Mouse (Mus musculus) heart, adult 18-20 months (tissue): Measurements from ENCODE around the gene Ntm. TPM values are rescaled to one million over a fixed set of nuclear protein-coding genes. Genes with fewer than 3 reads are reported as not detected.

ENCODE experiments used
- DNase-seq, 2 experiments: peaks; one replicate each; pipeline ENCODE4 v3.0.0; 2021 to 2022; ENCODE audit warnings: mixed read lengths in 1 of 2
- total RNA-seq, 2 experiments: library from RNA; stranded (reverse); gene quantifications; 2 replicates each; pipeline ENCODE4 v1.2.3; 2021

Gene Ntm
- total RNA-seq, 2 experiments from 2014 or later, result 2.2 TPM

- peak in 1 of 2 experiments; percentile 73 for DNase-seq
Observed at GRCm38 (mm10) chr9:29409216-29409907, 553.6 kb downstream of the Ntm start.

- no peak for DNase-seq
Observed at GRCm38 (mm10) chr9:29407954-29408353, 555.0 kb downstream of the Ntm start.

GRCm38 (mm10) chr9:29406973-29407372 lies 556.0 kb downstream of the Ntm start:
- DNase-seq, result no peak

GRCm38 (mm10) chr9:29406046-29406445 lies 556.9 kb downstream of the Ntm start:
- no peak for DNase-seq

GRCm38 (mm10) chr9:29400151-29400550 lies 562.8 kb downstream of the Ntm start:
- no peak for DNase-seq

- no peak for DNase-seq
Observed at GRCm38 (mm10) chr9:29396101-29396500, 566.8 kb downstream of the Ntm start.

GRCm38 (mm10) chr9:29393136-29393535 lies 569.8 kb downstream of the Ntm start:
- no peak for DNase-seq

GRCm38 (mm10) chr9:29390796-29391517 lies 572.0 kb downstream of the Ntm start:
- peak; percentile 15 to 29 for DNase-seq

GRCm38 (mm10) chr9:29389224-29389623 lies 573.7 kb downstream of the Ntm start:
- DNase-seq, result no peak

- no peak for DNase-seq
Observed at GRCm38 (mm10) chr9:29387136-29387535, 575.8 kb downstream of the Ntm start.

GRCm38 (mm10) chr9:29377172-29378002 lies 585.6 kb downstream of the Ntm start:
- no peak for DNase-seq

- no peak for DNase-seq
Observed at GRCm38 (mm10) chr9:29371341-29371740, 591.6 kb downstream of the Ntm start.

- DNase-seq, result no peak
Observed at GRCm38 (mm10) chr9:29369621-29370020, 593.3 kb downstream of the Ntm start.

GRCm38 (mm10) chr9:29368291-29368690 lies 594.6 kb downstream of the Ntm start:
- no peak for DNase-seq

- no peak for DNase-seq
Observed at GRCm38 (mm10) chr9:29357796-29358195, 605.1 kb downstream of the Ntm start.

GRCm38 (mm10) chr9:29342303-29342702 lies 620.6 kb downstream of the Ntm start:
- no peak for DNase-seq

- DNase-seq, result no peak
Observed at GRCm38 (mm10) chr9:29341292-29341691, 621.6 kb downstream of the Ntm start.

GRCm38 (mm10) chr9:29335671-29336070 lies 627.3 kb downstream of the Ntm start:
- DNase-seq, result no peak

- peak; percentile 9 to 18 for DNase-seq
Observed at GRCm38 (mm10) chr9:29332296-29333090, 630.4 kb downstream of the Ntm start.

- no peak for DNase-seq
Observed at GRCm38 (mm10) chr9:29330486-29330885, 632.5 kb downstream of the Ntm start.

- DNase-seq, result no peak
Observed at GRCm38 (mm10) chr9:29326283-29326682, 636.7 kb downstream of the Ntm start.

- peak; percentile 7 to 26 for DNase-seq
Observed at GRCm38 (mm10) chr9:29325137-29325536, 637.8 kb downstream of the Ntm start.
